Mouse (Mus musculus) ES-CJ7 (cell line): ENCODE results near the gene Gm20843.
"Not testable (repeated sequence)": the region's sequence is repeated elsewhere in the genome, so short reads cannot be mapped to it uniquely, and the experiment has no call there.

Experiments
- DNase-seq: peaks from one replicate; pipeline ENCODE4 v3.0.0; 2011; ENCODE audit warnings: low read depth, low spot score

Gm20843 gene

GRCm38 (mm10) chrY:72247018-72247417 lies at the start of gene Gm20843:
Gm20843 (minus strand) TSS chrY:72247118.
- not testable (repeated sequence) for DNase-seq
